Mouse (Mus musculus): Measurements from ENCODE around the gene Car1. TPM values are rescaled to one million over a fixed set of nuclear protein-coding genes. Genes with fewer than 3 reads are reported as not detected.
"Not testable (repeated sequence)": the region's sequence is repeated elsewhere in the genome, so short reads cannot be mapped to it uniquely, and the experiment has no call there.

Car1 gene
- polyA plus RNA-seq, 1 experiment, result not detected

- Histone ChIP-seq H3K4me3 (ENCODE audit: insufficient read depth, low read length) (no peak overlapping the region), H3K4me1 (ENCODE audit: control insufficient read depth, insufficient read depth, low read length) (no peaks in the 10 kb centered on the region), H3K27ac (ENCODE audit: insufficient read depth, low read length) (no peak overlapping the region)
- no peak for TF ChIP-seq POLR2A (IDR thresholded peaks at IDR 0.05; ENCODE audit: low read depth, low read length)
- TF ChIP-seq CTCF (IDR thresholded peaks at IDR 0.05; ENCODE audit: borderline replicate concordance, insufficient read depth, low read length), result no peak
These were observed 69.9 kb downstream of the Car1 start for GRCm38 (mm10) chr3:14738261-14738660.

- H3K4me3 ChIP-seq (ENCODE audit: insufficient read depth, low read length); H3K27ac ChIP-seq (ENCODE audit: insufficient read depth, low read length); H3K4me1 ChIP-seq (ENCODE audit: control insufficient read depth, insufficient read depth, low read length): not testable (repeated sequence)
These were observed 80.7 kb downstream of the Car1 start for GRCm38 (mm10) chr3:14727496-14727895.

- H3K4me1 ChIP-seq (ENCODE audit: control insufficient read depth, insufficient read depth, low read length); H3K27ac ChIP-seq (ENCODE audit: insufficient read depth, low read length); H3K4me3 ChIP-seq (ENCODE audit: insufficient read depth, low read length): not testable (repeated sequence)
These were observed 82.7 kb downstream of the Car1 start for GRCm38 (mm10) chr3:14725462-14725861.

Other genes starting within 250 kb of the Car1 start
- 357 and 397 TPM in 2 replicates for gene 1810022K09Rik, start 197.1 kb downstream of the Car1 start, polyA plus RNA-seq (2011; ENCODE audit: insufficient read length, low read depth, missing spikeins)
- 15.9 and 16.8 TPM in 2 replicates for gene Car13, start 166.6 kb downstream of the Car1 start, polyA plus RNA-seq (2011; ENCODE audit: insufficient read length, low read depth, missing spikeins)
- gene Car3, start 55.1 kb upstream of the Car1 start, polyA plus RNA-seq (2011; ENCODE audit: insufficient read length, low read depth, missing spikeins), result 1.3 TPM in 1 of 2 replicates, not detected in the other
- gene Car2, start 77.9 kb upstream of the Car1 start, polyA plus RNA-seq (2011; ENCODE audit: insufficient read length, low read depth, missing spikeins), result 0.83 and 1.4 TPM in 2 replicates